Mouse (Mus musculus): ENCODE measurements around the gene Ace.

DNA sequence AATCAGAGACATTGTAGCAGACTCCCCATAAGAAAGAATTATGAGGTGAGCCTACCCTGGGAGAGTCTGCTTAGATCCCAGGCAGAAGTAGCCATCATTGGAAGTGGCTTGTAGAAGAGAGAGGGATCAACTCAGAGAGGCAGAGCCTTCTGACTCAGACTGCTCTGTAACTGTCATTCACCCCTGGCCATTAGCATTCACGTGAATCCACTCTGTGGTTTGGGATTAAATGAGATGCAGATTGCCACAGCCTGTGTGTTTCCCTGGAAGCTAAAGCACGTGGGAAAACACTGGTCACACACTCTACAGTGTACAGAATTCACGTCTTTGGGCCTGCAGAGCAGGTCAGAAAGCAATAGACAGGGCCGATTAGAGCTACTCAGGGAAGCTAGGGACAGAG, 16.7 kb downstream of the Ace start:
- TF ChIP-seq CTCF (IDR thresholded peaks at IDR 0.05; ENCODE audit: insufficient read depth, low read depth, low read length) (no peak), POLR2A (IDR thresholded peaks at IDR 0.05; ENCODE audit: insufficient read depth, low read depth, low read length) (no peak)

Data from olfactory bulb, adult 2 months (tissue).